Mouse (Mus musculus): Measurements from ENCODE around the gene Slc4a4.
"Not testable (repeated sequence)": the region's sequence is repeated elsewhere in the genome, so short reads cannot be mapped to it uniquely, and the experiment has no call there.

Gene Slc4a4

GRCm38 (mm10) chr5:88960342-88961105, 73.9 kb downstream of the Slc4a4 start:
- no peak for DNase-seq (ENCODE audit: low read depth, low spot score)

- no peak for DNase-seq (ENCODE audit: low read depth, low spot score)
Observed at GRCm38 (mm10) chr5:88961351-88961761, 74.7 kb downstream of the Slc4a4 start.

DNA sequence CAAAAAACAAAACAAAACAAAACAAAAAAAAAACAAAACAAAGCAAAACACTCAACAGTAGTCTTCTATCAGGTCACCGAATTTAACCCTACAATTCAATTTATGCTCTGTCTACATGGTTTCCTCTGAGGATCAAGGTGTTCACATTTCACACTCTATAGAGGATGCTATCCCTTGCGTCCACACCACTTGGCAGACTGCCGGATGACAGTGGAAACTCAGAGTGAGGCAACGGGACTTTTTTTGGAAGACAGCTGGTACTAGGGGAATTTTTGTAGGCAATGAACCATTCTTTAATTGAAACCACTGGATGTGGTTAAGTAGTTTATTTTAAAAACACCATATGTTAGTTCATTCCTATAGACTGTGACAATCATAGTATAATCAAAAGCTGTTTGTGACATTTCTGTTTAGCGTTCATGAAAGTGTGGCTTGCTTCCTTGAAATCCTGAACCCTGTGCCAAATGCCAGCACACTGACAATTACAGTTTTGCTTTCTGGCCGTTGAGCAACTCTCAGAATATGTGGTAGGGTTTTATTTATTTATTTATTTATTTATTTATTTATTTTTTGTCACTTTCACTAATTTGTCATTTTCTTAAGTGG, 78.2 kb downstream of the Slc4a4 start:
- DNase-seq (ENCODE audit: low read depth, low spot score), result no peak

DNA sequence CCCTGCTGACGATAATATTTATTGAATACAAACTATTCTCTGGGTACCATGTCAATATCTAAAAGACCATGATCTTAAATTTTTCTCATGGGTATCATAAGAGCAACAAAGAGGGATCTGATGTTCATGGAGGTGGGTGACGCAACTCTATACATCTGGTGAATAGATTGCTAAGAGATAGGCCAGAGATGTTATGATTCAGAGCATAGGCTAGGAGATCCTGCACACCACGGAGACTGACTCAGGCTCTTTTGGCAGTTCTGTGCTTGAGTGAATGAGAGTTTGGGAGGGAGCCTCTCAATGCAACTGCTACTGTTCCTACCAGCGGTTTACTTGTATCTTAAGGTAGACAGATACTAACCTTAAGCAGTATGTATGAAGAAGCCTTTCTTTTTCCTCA, 79.9 kb downstream of the Slc4a4 start:
- no peak for DNase-seq (ENCODE audit: low read depth, low spot score)

- no peak for DNase-seq (ENCODE audit: low read depth, low spot score)
Observed at GRCm38 (mm10) chr5:88968923-88969639, 82.5 kb downstream of the Slc4a4 start.

DNA sequence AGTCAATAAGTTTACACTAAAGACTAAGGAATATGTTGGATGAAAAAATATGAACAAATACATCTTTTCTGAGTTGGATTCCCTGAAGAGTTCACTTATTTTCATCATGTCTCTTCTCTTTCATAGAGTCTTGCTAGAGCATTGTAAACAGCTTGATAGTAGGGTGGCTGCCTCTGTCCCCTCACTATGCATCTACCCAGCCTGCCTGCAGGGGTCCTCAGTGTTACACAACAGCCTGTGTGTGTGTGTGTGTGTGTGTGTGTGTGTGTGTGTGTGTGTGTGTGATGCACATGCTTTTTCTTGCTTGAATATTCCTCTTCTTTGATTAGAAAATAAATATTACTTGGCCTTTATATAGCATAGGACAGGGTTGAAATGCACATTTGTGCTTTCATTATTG, 84.9 kb downstream of the Slc4a4 start:
- DNase-seq (ENCODE audit: low read depth, low spot score), result no peak

DNA sequence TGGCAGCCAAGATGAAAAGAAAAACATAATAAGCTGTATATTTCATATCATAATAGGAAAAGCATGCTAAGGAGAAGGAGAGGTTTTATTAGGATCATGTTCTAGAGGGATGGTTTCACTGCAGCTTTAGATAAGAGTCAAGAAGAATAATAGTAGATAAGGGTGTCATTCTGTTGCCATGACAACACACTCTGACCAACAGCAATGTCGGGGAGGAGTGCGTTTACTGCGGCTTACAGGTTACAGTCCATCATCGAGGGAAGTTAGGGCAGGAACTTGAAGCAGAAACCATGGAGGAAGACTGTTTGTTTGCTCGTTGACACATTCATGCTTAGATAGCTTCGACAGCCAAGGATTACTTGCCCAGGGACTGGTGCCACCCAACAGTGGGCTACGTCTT, 85.7 kb downstream of the Slc4a4 start:
- DNase-seq (ENCODE audit: low read depth, low spot score), result no peak

DNA sequence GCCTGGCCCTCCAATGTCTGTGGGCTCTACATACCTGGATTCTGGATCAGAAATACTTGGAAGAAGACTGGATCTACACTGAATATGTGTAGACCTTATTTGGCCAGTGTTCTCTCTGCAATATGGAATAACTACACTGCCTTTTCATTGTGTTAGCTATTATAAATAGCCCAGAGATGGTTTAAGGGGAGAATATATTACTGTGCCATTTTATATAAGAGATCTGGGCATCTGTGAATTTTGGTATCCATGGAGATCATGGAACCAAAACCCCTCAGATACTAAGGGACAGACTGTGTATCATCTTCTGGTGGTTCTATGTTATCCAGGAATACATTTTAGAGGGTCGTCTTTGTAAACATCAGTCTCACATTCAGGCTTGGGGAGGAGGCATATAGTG, 86.5 kb downstream of the Slc4a4 start:
- no peak for DNase-seq (ENCODE audit: low read depth, low spot score)

DNA sequence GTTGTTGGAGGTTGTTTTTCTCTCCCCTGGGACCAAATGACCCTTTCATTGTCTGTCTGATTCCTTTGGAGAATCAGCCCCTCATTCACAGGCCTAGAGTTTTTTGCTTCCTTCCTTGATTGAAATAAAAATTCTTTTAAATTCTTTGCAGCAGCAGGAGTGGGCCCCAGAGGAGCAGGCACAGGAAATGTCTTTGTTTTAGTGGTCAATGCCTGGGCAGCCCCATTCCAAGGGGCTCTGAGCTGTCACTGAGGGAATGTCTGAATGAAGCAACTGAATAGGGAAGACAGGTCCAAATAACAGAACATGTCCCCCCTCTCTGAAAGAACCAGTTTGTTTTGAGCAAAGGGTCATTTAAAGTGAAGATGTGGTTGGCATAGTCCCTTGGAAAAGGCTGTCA, 89.1 kb downstream of the Slc4a4 start:
- no peak for DNase-seq (ENCODE audit: low read depth, low spot score)

DNA sequence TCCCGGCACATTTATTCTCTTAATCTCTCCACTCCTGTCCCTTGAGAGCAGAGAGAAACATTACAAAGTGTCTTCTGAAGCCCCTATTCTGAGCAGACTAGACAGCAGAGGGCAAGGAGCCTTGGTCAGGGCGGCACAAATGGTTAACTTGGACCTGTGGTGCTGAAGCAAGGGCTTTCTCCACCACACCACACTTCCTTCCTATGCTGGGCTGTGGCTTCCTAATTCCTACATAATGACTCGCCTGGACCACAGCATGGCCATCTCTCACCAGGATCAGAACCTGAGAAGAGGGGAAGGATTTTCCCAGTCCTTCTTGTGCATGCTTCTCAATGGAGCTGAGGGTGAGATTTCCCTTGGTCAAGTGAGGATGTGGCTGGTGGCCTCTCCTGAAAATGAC, 89.8 kb downstream of the Slc4a4 start:
- DNase-seq (ENCODE audit: low read depth, low spot score), result no peak

DNA sequence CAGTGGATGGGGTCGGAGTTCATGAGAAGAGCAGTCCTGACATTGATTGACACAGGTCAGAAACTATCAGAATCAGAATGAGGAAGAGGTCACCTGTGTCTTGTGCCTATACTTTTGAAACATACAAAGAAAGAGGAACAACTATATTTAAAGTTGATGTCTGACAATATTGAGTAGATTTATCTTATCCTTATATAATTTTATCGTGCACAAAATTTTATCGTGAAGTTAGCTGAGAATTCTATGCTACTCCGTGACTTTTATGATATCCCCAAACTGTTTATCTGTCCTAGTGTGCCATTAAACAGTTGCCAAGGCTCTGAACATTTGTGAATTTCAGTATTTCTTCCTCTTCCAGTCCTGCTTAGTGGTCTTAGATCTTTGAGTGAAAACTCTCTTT, 94.1 kb downstream of the Slc4a4 start:
- no peak for DNase-seq (ENCODE audit: low read depth, low spot score)

GRCm38 (mm10) chr5:88981243-88982014, 94.8 kb downstream of the Slc4a4 start:
- DNase-seq (ENCODE audit: low read depth, low spot score), result no peak

- DNase-seq (ENCODE audit: low read depth, low spot score), result no peak
Observed at GRCm38 (mm10) chr5:88982040-88982736, 95.6 kb downstream of the Slc4a4 start.

GRCm38 (mm10) chr5:88983170-88983569, 96.6 kb downstream of the Slc4a4 start:
- no peak for DNase-seq (ENCODE audit: low read depth, low spot score)

DNA sequence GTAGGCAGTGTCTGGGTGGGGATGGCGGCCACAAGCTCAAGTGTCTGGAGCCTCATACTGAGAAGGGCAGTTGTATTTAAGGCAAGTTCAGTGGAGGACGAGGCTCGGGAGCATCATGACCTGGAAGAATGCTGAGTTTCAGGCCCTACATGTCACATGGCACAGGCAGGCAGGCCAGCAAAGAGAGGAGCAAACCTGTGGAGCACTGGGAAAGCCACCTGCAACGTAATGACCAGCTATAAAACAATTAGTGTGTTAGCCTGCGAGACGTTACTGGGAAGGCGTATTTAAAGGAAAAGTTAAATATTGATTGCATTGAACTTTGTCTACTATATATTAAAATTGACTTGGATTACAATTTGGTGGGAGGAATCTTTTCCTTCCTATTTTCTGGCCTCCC, 97.0 kb downstream of the Slc4a4 start:
- no peak for DNase-seq (ENCODE audit: low read depth, low spot score)

DNA sequence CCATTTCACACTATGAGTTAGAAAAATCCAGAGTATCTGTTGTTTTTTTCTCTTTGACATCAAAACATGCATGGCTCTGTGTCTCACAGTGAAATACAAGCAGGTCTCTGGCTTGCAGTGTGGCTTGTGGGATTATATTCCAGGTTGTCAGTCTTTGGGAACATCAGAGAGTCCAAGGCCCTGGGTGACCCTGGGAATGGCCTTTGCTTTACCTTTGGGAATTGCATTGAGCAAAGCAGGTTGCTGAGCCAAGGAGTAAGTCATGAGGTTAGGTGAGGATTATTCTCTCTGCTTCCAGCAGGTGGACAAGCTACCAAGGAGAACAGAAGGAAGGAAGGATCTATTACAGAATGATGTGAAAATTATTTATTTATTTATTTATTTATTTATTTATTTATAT, 102.4 kb downstream of the Slc4a4 start:
- no peak for DNase-seq (ENCODE audit: low read depth, low spot score)

DNA sequence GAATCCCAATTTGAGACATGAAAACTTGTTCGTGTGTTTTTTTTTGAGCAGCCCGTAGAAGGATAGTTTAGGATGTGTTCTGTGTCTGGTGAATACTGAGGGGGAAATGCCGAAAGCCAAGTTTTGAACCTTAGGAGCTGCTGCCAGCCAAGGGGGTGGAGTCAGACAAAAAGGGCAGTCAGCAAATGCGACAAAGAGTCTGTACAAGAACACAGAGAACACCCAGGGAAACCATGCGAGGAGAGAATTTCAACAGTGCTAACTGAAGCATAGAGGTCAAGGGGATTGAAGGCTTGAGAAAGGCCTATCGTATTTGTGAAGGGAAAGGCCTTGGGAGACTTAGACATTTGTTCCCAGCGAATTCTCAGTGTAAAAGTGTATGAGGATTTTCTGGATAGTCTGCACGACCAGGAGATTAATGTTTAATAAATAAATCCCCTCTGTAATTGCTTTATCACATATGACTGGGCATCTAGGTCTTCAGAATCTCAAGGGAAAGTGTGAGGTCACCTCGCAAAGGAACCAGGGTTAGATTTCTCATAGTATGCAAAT, 103.7 kb downstream of the Slc4a4 start:
- DNase-seq (ENCODE audit: low read depth, low spot score), result no peak

- not testable (repeated sequence) for DNase-seq (ENCODE audit: low read depth, low spot score)
Observed at GRCm38 (mm10) chr5:88991309-88991708, 104.7 kb downstream of the Slc4a4 start.

GRCm38 (mm10) chr5:88994533-88994932, 107.9 kb downstream of the Slc4a4 start:
- no peak for DNase-seq (ENCODE audit: low read depth, low spot score)

GRCm38 (mm10) chr5:88996246-88996645, 109.6 kb downstream of the Slc4a4 start:
- no peak for DNase-seq (ENCODE audit: low read depth, low spot score)

DNA sequence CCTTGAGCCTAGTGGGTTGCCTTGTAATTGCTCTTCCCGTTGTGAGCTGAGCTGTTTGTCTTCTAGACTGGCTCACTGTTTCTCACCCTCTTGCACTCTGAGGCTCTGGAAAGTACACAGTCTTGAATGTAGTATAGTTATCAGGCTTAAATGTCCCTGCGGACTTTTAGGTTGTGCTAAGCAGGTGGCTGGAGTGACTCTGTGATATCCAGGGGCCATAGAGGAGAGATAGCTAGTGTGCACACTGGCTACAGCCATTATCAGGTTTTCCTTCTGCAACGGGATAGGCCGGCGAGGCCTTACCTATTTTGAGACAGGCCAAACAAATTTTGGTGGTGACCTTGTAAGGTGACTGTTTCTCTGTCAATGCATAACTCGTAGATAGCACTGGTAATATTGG, 110.7 kb downstream of the Slc4a4 start:
- DNase-seq (ENCODE audit: low read depth, low spot score), result no peak
